Mouse (Mus musculus) liver, adult (tissue): ENCODE results near the gene March10.

Source experiments
- GATA4 ChIP-seq: IDR thresholded peaks from 2 replicates; pipeline ENCODE4 v1.6.1; 2014; ENCODE audit warnings: mild to moderate bottlenecking, low read length; ENCODE audit not compliant: insufficient replicate concordance

The March10 gene

GRCm38 (mm10) chr11:105470896-105471295 is 14.4 kb upstream of the March10 start:
- no peak for TF ChIP-seq GATA4

GRCm38 (mm10) chr11:105469561-105469960 is 13.0 kb upstream of the March10 start:
- no peak for TF ChIP-seq GATA4

GRCm38 (mm10) chr11:105469091-105469507 is 12.6 kb upstream of the March10 start:
- TF ChIP-seq GATA4 = no peak

- TF ChIP-seq GATA4 = no peak
Measured at GRCm38 (mm10) chr11:105468436-105468835, 11.9 kb upstream of the March10 start.

- TF ChIP-seq GATA4 = no peak
Measured at GRCm38 (mm10) chr11:105467816-105468215, 11.3 kb upstream of the March10 start.

- TF ChIP-seq GATA4 = no peak
Measured at GRCm38 (mm10) chr11:105467266-105467665, 10.7 kb upstream of the March10 start.

GRCm38 (mm10) chr11:105466756-105467155 is 10.2 kb upstream of the March10 start:
- TF ChIP-seq GATA4 = no peak

- TF ChIP-seq GATA4 = no peak
Measured at GRCm38 (mm10) chr11:105465488-105465887, 9.0 kb upstream of the March10 start.

GRCm38 (mm10) chr11:105464430-105464967 is 8.0 kb upstream of the March10 start:
- no peak for TF ChIP-seq GATA4

GRCm38 (mm10) chr11:105459900-105460299 is 3.4 kb upstream of the March10 start:
- no peak for TF ChIP-seq GATA4

GRCm38 (mm10) chr11:105457041-105457440 is 506 bp upstream of the March10 start:
- no peak for TF ChIP-seq GATA4

- TF ChIP-seq GATA4 = no peak
Measured at GRCm38 (mm10) chr11:105455118-105455517, 1.4 kb downstream of the March10 start.

- TF ChIP-seq GATA4 = no peak
Measured at GRCm38 (mm10) chr11:105453084-105453483, 3.5 kb downstream of the March10 start.

- no peak for TF ChIP-seq GATA4
Measured at GRCm38 (mm10) chr11:105452504-105452903, 4.0 kb downstream of the March10 start.

GRCm38 (mm10) chr11:105451553-105452135 is 4.9 kb downstream of the March10 start:
- TF ChIP-seq GATA4 = no peak

GRCm38 (mm10) chr11:105449581-105450315 is 6.8 kb downstream of the March10 start:
- TF ChIP-seq GATA4 = no peak

GRCm38 (mm10) chr11:105447661-105448060 is 8.9 kb downstream of the March10 start:
- TF ChIP-seq GATA4 = no peak

- no peak for TF ChIP-seq GATA4
Measured at GRCm38 (mm10) chr11:105446221-105446620, 10.3 kb downstream of the March10 start.
